Mouse (Mus musculus) sigmoid colon, adult 10 weeks (tissue): ENCODE measurements around the gene Arfip1. TPM values are rescaled to one million over a fixed set of nuclear protein-coding genes. Genes with fewer than 3 reads are reported as not detected.

Experiments
- polyA plus RNA-seq: library from polyadenylated mRNA; stranded (reverse); fragments of 350-450 nt; fragmentation: Illumina TruSeq; extraction: RNeasy Lipid Tissue Mini Kit (QIAGEN cat#74804); gene quantifications from one replicate; pipeline ENCODE4 v1.2.3, GENCODE M21; 2014; ENCODE audit warnings: low read depth, low replicate concordance

The Arfip1 gene
- 224 TPM for polyA plus RNA-seq

DNA sequence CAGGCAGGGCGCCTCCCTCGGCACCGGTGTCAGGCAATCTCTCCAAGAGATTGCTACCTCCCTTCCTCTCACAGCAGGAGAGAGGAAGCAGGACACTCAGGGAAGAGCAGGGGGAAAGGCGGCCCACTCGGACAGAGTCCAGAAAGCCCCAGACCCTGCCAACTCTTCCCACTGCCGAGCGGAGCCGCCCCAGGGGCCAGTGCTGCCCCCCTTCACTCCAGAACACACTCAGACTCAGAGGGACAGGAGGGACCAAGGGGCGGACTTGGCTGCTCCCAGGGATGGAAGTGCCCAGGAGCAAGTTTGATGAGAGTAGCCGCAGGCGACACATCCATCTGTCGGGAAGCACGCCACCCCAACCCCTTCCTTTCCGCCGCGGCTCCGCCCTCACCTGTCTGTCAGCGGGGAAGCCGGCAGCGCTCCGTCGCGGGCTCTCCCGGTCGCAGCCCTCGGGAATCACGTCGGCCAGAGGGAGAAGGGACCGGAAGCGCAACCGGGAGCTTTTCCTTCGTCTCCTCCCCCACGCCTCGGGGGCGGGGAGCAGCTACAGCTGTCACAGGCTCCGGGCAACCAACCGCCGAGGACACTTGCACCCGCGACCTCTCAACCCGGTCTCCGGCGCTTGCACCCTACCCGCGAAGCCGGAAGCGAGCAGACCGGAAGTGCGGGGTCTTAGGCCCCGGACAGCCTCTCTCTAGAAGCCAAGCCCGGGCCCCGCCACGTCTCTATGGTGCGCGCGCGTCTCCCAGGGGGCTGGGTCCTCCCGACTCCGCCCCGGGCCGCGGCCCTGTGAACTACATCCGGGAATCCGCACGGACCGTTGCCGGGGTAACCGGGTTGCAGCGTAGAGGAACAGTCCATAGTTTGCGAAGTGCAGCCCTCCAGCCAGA, at the start of gene Arfip1:
Arfip1 (minus strand) TSS at position 603 of the 890 bp plus-strand sequence.

GRCm38 (mm10) chr3:84593274-84593673, 10.8 kb upstream of the Arfip1 start, which contains the start of gene Tigd4:
Tigd4 (plus strand) TSS chr3:84593574.

GRCm38 (mm10) chr3:84480006-84480897, 102.2 kb downstream of the Arfip1 start, which contains the start of gene Fhdc1:
Fhdc1 (minus strand) TSS chr3:84480429.

Other genes starting within 250 kb of the Arfip1 start
- gene Fhdc1, start 102.2 kb downstream of the Arfip1 start, polyA plus RNA-seq = 5.3 TPM
- 1.6 TPM for gene Tigd4, start 10.9 kb upstream of the Arfip1 start, polyA plus RNA-seq
- 6.3 TPM for gene Tmem154, start 83.6 kb upstream of the Arfip1 start, polyA plus RNA-seq
- 20.0 TPM for gene Fbxw7, start 232.6 kb upstream of the Arfip1 start, polyA plus RNA-seq